Mouse (Mus musculus): ENCODE data around the gene Sav1.

DNA sequence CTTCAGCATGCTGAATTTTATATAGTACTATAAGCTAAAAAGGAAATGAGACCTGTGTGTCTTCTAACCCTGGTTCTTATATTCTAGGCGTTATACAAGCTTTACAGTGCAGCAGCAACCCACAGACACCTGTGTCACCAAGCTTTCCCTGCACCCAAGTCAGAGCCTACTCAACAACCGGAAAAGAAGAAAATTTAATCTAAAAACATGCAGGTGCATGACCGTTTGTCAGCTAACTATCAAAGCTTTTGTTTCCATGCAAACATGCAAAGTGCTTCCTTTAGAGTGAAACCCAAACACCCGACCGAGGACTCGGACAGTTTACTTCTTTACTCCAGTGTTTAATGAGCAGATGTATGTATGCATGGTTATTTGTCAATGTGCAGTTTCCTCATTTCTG is 23.7 kb downstream of the Sav1 start:
- no peak for TF ChIP-seq CTCF (IDR thresholded peaks at IDR 0.05; ENCODE audit: low read depth)
- TF ChIP-seq EP300 (IDR thresholded peaks at IDR 0.05; ENCODE audit: low read depth), result no peak
